ENCODE assay signal across 9 mouse cellular contexts in genomic region chr1:36708626-36709025, GRCm38 (mm10). TPM values are rescaled to one million over a fixed set of nuclear protein-coding genes. Genes with fewer than 3 reads are reported as not detected.
DNase-seq lines count a peak whose midpoint lies in the region; ATAC-seq and TF ChIP-seq lines count a peak whose summit lies in the region.
"Had no signal": no experiment of that assay in that cellular context is flagged by ENCODE, and none has a peak within 500 bp of the region (broad histone marks: within the 10 kb centered on the region; RNA-seq: fewer than 3 reads in every experiment).

No protein-coding gene starts in this region.

- 84% methylated on average over 1 of the region's 1 CpGs for WGBS in embryonic facial prominence, embryonic 12.5 days
- 77% methylated on average over 1 of the region's 1 CpGs for WGBS in intestine, embryonic 15.5 days
- 89% methylated on average over 1 of the region's 1 CpGs for WGBS in neural tube, embryonic 12.5 days

- no peak for ATAC-seq in embryonic facial prominence, embryonic 12.5 days (ENCODE audit: insufficient number of reproducible peaks, insufficient read depth, low FRiP score, low TSS enrichment)
- ATAC-seq in intestine, embryonic 15.5 days, result no peak
- ATAC-seq in neural tube, embryonic 12.5 days (ENCODE audit: low FRiP score, low read depth), result no peak

- H3K36me3 ChIP-seq in embryonic facial prominence, embryonic 12.5 days, result peaks cover 37% of the 10 kb centered on the region
- peaks cover 19% of the 10 kb centered on the region for H3K36me3 ChIP-seq in intestine, embryonic 15.5 days
- peaks cover 38% of the 10 kb centered on the region for H3K36me3 ChIP-seq in neural tube, embryonic 12.5 days

- no peak for TF ChIP-seq CTCF in left cerebral cortex, adult 2 months (IDR thresholded peaks at IDR 0.05)

- H3K27ac ChIP-seq in left cerebral cortex, adult 2 months, result peak overlapping the region; percentile 89
- H3K27ac ChIP-seq in embryonic facial prominence, embryonic 12.5 days, result no peak overlapping the region
- H3K27ac ChIP-seq in intestine, embryonic 15.5 days, result no peak overlapping the region
- H3K27ac ChIP-seq in neural tube, embryonic 12.5 days, result no peak overlapping the region

- H3K27me3 ChIP-seq in embryonic facial prominence, embryonic 12.5 days, result no peaks in the 10 kb centered on the region
- no peaks in the 10 kb centered on the region for H3K27me3 ChIP-seq in intestine, embryonic 15.5 days (replicated peaks)
- no peaks in the 10 kb centered on the region for H3K27me3 ChIP-seq in neural tube, embryonic 12.5 days (replicated peaks)

- H3K9me3 ChIP-seq in embryonic facial prominence, embryonic 12.5 days, result no peaks in the 10 kb centered on the region
- no peaks in the 10 kb centered on the region for H3K9me3 ChIP-seq in intestine, embryonic 15.5 days
- no peaks in the 10 kb centered on the region for H3K9me3 ChIP-seq in neural tube, embryonic 12.5 days

- peaks cover 14% of the 10 kb centered on the region for H3K4me1 ChIP-seq in embryonic facial prominence, embryonic 12.5 days
- peaks cover 16% of the 10 kb centered on the region for H3K4me1 ChIP-seq in intestine, embryonic 15.5 days (replicated peaks)
- peaks cover 12% of the 10 kb centered on the region for H3K4me1 ChIP-seq in neural tube, embryonic 12.5 days

- H3K9ac ChIP-seq in embryonic facial prominence, embryonic 12.5 days, result peak overlapping the region; percentile 70
- peak overlapping the region; percentile 86 for H3K9ac ChIP-seq in intestine, embryonic 15.5 days
- peak overlapping the region; percentile 87 for H3K9ac ChIP-seq in neural tube, embryonic 12.5 days

- intact Hi-C loops in left cerebral cortex, adult 2 months (cut with DNase I), result loop anchor here (2.0 to 5.0 kb wide), 3 partner anchors 14 to 234 kb away; partner anchors contain the start of gene Tmem131

- peak overlapping the region; percentile 71 for H3K4me2 ChIP-seq in embryonic facial prominence, embryonic 12.5 days (replicated peaks)
- peak overlapping the region; percentile 72 for H3K4me2 ChIP-seq in intestine, embryonic 15.5 days (replicated peaks)
- H3K4me2 ChIP-seq in neural tube, embryonic 12.5 days (replicated peaks), result peak overlapping the region; percentile 81

- peak overlapping the region; percentile 90 for H3K4me3 ChIP-seq in left cerebral cortex, adult 2 months
- H3K4me3 ChIP-seq in embryonic facial prominence, embryonic 12.5 days, result peak overlapping the region; percentile 69
- H3K4me3 ChIP-seq in intestine, embryonic 15.5 days (replicated peaks), result peak overlapping the region; percentile 85
- peak overlapping the region; percentile 92 for H3K4me3 ChIP-seq in neural tube, embryonic 12.5 days

- DNase-seq in left cerebral cortex, adult 2 months (ENCODE audit: extremely low spot score in 1 of 2, low spot score in 2 of 2), result no peak
- no peak for DNase-seq in left cerebral cortex, adult 18-20 months (ENCODE audit: low spot score in 2 of 2)
- no peak for DNase-seq in thymus, adult 18-20 months
- no peak for DNase-seq in adrenal gland, adult 8-10 months
- DNase-seq in thymus, postnatal 10 days (ENCODE audit: low spot score in 2 of 2), result no peak

RNA-seq across cellular contexts. Expression of gene 4933424G06Rik, which starts 1.3 kb away (rescaled TPM):
- total RNA-seq in left cerebral cortex, adult 2 months (2021), result under 1 TPM in 1 of 2 experiments, not detected in 1; 0.41 TPM
- 1 to 10 TPM in 1 of 2 experiments, not detected in 1; 1.5 TPM for total RNA-seq in left cerebral cortex, adult 18-20 months (2021)
- 0.25 TPM in 1 of 2 replicates, not detected in the other for polyA plus RNA-seq in embryonic facial prominence, embryonic 12.5 days (2016; fragmentation: Nextera tagmentation; extraction: Ambion mirVana)
- 0.34 TPM in 1 of 2 replicates, not detected in the other for polyA plus RNA-seq in intestine, embryonic 15.5 days (2015; fragmentation: Nextera tagmentation; extraction: Ambion mirVana)
- polyA plus RNA-seq in neural tube, embryonic 12.5 days (2016; fragmentation: Nextera tagmentation; extraction: Ambion mirVana), result 0.42 TPM in 1 of 2 replicates, not detected in the other
- not detected for total RNA-seq in adrenal gland, adult 8-10 months (2022)
- total RNA-seq: adrenal gland, adult 2 months had no signal
- polyA plus RNA-seq: adrenal gland, adult 2 months had no signal

RNA-seq across cellular contexts. Expression of gene Actr1b, which starts 5.6 kb away (rescaled TPM):
- 100 to 1,000 TPM; 323 to 361 TPM for total RNA-seq in left cerebral cortex, adult 2 months (2021)
- total RNA-seq in left cerebral cortex, adult 18-20 months (2021), result 100 to 1,000 TPM; 338 to 340 TPM
- 110 and 117 TPM in 2 replicates for polyA plus RNA-seq in embryonic facial prominence, embryonic 12.5 days (2016; fragmentation: Nextera tagmentation; extraction: Ambion mirVana)
- polyA plus RNA-seq in intestine, embryonic 15.5 days (2015; fragmentation: Nextera tagmentation; extraction: Ambion mirVana), result 90.3 and 92.0 TPM in 2 replicates
- polyA plus RNA-seq in neural tube, embryonic 12.5 days (2016; fragmentation: Nextera tagmentation; extraction: Ambion mirVana), result 119 and 131 TPM in 2 replicates
- total RNA-seq in adrenal gland, adult 8-10 months (2022), result 100 to 1,000 TPM; 136 to 162 (median 142) TPM

RNA-seq across cellular contexts. Expression of gene Cox5b, which starts 17.4 kb away (rescaled TPM):
- total RNA-seq in left cerebral cortex, adult 2 months (2021), result 100 to 1,000 TPM; 533 to 600 TPM
- 100 to 1,000 TPM; 586 to 651 TPM for total RNA-seq in left cerebral cortex, adult 18-20 months (2021)
- polyA plus RNA-seq in embryonic facial prominence, embryonic 12.5 days (2016; fragmentation: Nextera tagmentation; extraction: Ambion mirVana), result 471 and 489 TPM in 2 replicates
- polyA plus RNA-seq in intestine, embryonic 15.5 days (2015; fragmentation: Nextera tagmentation; extraction: Ambion mirVana), result 832 and 903 TPM in 2 replicates
- 532 and 537 TPM in 2 replicates for polyA plus RNA-seq in neural tube, embryonic 12.5 days (2016; fragmentation: Nextera tagmentation; extraction: Ambion mirVana)
- total RNA-seq in adrenal gland, adult 8-10 months (2022), result 100 to 1,000 TPM; 436 to 646 (median 493) TPM

RNA-seq across cellular contexts. Expression of gene Fam178b, which starts 25.6 kb away (rescaled TPM):
- under 1 TPM in 1 of 2 experiments, not detected in 1; 0.40 TPM for total RNA-seq in left cerebral cortex, adult 2 months (2021)
- total RNA-seq in left cerebral cortex, adult 18-20 months (2021), result not detected
- polyA plus RNA-seq in embryonic facial prominence, embryonic 12.5 days (2016; fragmentation: Nextera tagmentation; extraction: Ambion mirVana), result 0.41 and 1.2 TPM in 2 replicates
- polyA plus RNA-seq in intestine, embryonic 15.5 days (2015; fragmentation: Nextera tagmentation; extraction: Ambion mirVana), result 0.25 and 0.59 TPM in 2 replicates
- 0.33 and 0.48 TPM in 2 replicates for polyA plus RNA-seq in neural tube, embryonic 12.5 days (2016; fragmentation: Nextera tagmentation; extraction: Ambion mirVana)
- 1 to 10 TPM in 1 of 4 experiments, under 1 TPM in 2, not detected in 1; 0.52 to 1.4 (median 0.59) TPM for total RNA-seq in adrenal gland, adult 8-10 months (2022)

RNA-seq across cellular contexts. Expression of gene Zap70, which starts 53.0 kb away (rescaled TPM):
- total RNA-seq in left cerebral cortex, adult 2 months (2021), result 1 to 10 TPM; 1.7 to 2.1 TPM
- total RNA-seq in left cerebral cortex, adult 18-20 months (2021), result 1 to 10 TPM; 1.3 to 2.1 TPM
- polyA plus RNA-seq in embryonic facial prominence, embryonic 12.5 days (2016; fragmentation: Nextera tagmentation; extraction: Ambion mirVana), result 0.51 and 0.65 TPM in 2 replicates
- polyA plus RNA-seq in intestine, embryonic 15.5 days (2015; fragmentation: Nextera tagmentation; extraction: Ambion mirVana), result 0.48 and 0.52 TPM in 2 replicates
- 0.17 and 0.33 TPM in 2 replicates for polyA plus RNA-seq in neural tube, embryonic 12.5 days (2016; fragmentation: Nextera tagmentation; extraction: Ambion mirVana)
- total RNA-seq in adrenal gland, adult 8-10 months (2022), result under 1 TPM; 0.22 to 0.77 (median 0.55) TPM
